Mouse (Mus musculus): ENCODE measurements at regions not wholly inside any gene's neighbourhood (a gene's known extent, or its start where the extent isn't known, plus 50 kb on each side); places are given as distances from the start of the nearest gene placed in this dataset.

DNA sequence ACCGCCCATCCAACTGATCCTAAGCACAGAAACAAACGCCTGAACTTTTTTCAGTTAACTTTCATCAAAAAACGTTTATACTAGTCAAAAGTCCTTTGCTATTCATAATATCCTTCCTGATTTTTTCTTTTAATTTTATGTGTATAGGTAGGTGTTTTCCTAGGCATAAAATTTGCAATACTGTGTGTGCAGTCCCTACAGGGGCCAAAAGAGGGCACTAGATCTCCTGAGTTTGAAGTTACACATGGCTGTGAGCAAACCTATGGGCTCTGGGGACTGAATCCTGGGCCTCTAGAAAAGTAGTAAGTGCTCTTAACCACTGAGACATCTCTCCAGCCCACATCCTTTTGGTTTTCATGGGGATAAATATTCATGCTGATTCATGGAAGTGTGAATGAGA, 535.8 kb downstream of the Defb40 start:
- TF ChIP-seq CTCF (IDR thresholded peaks at IDR 0.05; ENCODE audit: low read depth) (no peak), EP300 (optimal IDR thresholded peaks at IDR 0.05) (no peak)

Measured in stomach, postnatal 0 days (tissue).